Mouse (Mus musculus) ES-E14 (cell line): ENCODE measurements around the gene Plcg2. TPM values are rescaled to one million over a fixed set of nuclear protein-coding genes. Genes with fewer than 3 reads are reported as not detected.

Experiments used
- DNase-seq: peaks from one replicate; pipeline ENCODE4 v3.0.0-alpha.2; 2013; ENCODE audit warnings: low read depth, low spot score
- H3K27ac ChIP-seq: 2 replicates; pipeline ENCODE4 v1.5.1; 2012; ENCODE audit warnings: low read depth, mild to moderate bottlenecking, low read length, moderate library complexity, mixed read lengths; ENCODE audit not compliant: poor library complexity, insufficient read depth, severe bottlenecking
- H3K36me3 ChIP-seq: 2 replicates; pipeline ENCODE4 v1.6.1; 2012; ENCODE audit warnings: mild to moderate bottlenecking, low read length, moderate library complexity, mixed read lengths; ENCODE audit not compliant: control insufficient read depth, poor library complexity, insufficient read depth, severe bottlenecking
- H3K4me1 ChIP-seq, 2 experiments: fragments of 150-350 bp in 1 of 2; sonication (generic) in 1 of 2; 2 replicates each; pipeline ENCODE4 v1.6.1; 2012; ENCODE audit warnings: low read length in 2 of 2, mild to moderate bottlenecking in 1 of 2, mixed read lengths in 1 of 2; ENCODE audit not compliant: control insufficient read depth in 2 of 2, insufficient read depth in 2 of 2, poor library complexity in 1 of 2
- H3K4me3 ChIP-seq, 2 experiments: fragments of 150-350 bp in 1 of 2; sonication (generic) in 1 of 2; 2 replicates each; pipeline ENCODE4 v1.5.1; 2012; ENCODE audit warnings: low read length in 2 of 2, low read depth in 1 of 2, mild to moderate bottlenecking in 1 of 2, mixed read lengths in 1 of 2; ENCODE audit not compliant: insufficient read depth in 1 of 2, poor library complexity in 1 of 2, severe bottlenecking in 1 of 2
- H3K9ac ChIP-seq: 2 replicates; pipeline ENCODE4 v1.6.1; 2012; ENCODE audit warnings: low read depth, mild to moderate bottlenecking, low read length, mixed read lengths; ENCODE audit not compliant: poor library complexity, insufficient read depth, severe bottlenecking
- H3K9me3 ChIP-seq: fragments of 150-350 bp; sonication (generic); 2 replicates; pipeline ENCODE4 v1.6.1; 2012; ENCODE audit warnings: low read depth, mild to moderate bottlenecking, low read length; ENCODE audit not compliant: control insufficient read depth, insufficient read depth
- CHD2 ChIP-seq: IDR thresholded peaks from 2 replicates; pipeline ENCODE4 v1.6.1; 2014; ENCODE audit warnings: mild to moderate bottlenecking, low read depth, low read length, inconsistent platforms
- HCFC1 ChIP-seq: IDR thresholded peaks from 2 replicates; pipeline ENCODE4 v1.6.1; 2012; ENCODE audit warnings: low read length, inconsistent platforms, borderline replicate concordance; ENCODE audit not compliant: insufficient read depth
- MAFK ChIP-seq: IDR thresholded peaks from 2 replicates; pipeline ENCODE4 v1.6.1; 2014; ENCODE audit warnings: mild to moderate bottlenecking, low read depth, low read length, inconsistent platforms; ENCODE audit not compliant: insufficient read depth
- ZC3H11A ChIP-seq: IDR thresholded peaks from 2 replicates; pipeline ENCODE4 v1.6.1; 2012; ENCODE audit warnings: low read depth, mild to moderate bottlenecking, inconsistent platforms, low read length, borderline replicate concordance
- ZNF384 ChIP-seq: IDR thresholded peaks from 2 replicates; pipeline ENCODE4 v1.6.1; 2012; ENCODE audit warnings: low read depth, low read length, inconsistent platforms
- in situ Hi-C, 2 experiments: fragments of 600-800 bp; cut with MboI; formaldehyde crosslinking; loops; one replicate each; pipeline ENCODE4 v1.15.1; 2025; ENCODE audit warnings: low sequenced_read_pairs in 2 of 2, inconsistent platforms in 1 of 2; ENCODE audit not compliant: unreplicated experiment in 2 of 2
- total RNA-seq: library from RNA; depleted of rRNA; stranded (reverse); fragments of 300-350 nt; gene quantifications from 2 replicates; pipeline ENCODE4 v1.2.3, GENCODE M21; 2012

The Plcg2 gene
- total RNA-seq, 1 experiment = 32.4 TPM

DNA sequence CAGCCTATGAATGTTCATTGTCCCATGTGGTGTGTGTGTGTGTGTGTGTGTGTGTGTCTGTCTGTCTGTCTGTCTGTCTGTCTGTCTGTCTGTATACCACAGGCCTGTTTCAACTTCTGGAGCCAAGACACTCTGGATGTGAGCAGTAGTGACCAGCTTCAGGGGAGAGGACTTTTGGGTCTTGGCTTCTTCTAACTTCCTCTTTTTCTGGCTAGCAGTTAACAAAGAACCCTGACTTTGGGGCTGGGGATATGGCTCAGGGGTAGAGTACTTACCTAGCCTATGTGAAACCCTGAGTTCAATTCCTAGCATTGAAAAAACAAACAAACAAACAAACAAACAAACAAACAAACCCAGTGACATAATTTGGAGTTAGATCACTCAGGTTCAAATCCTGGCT is 44.9 kb downstream of the Plcg2 start:
- Histone ChIP-seq H3K36me3 (no peaks in the 10 kb centered on the region), H3K27ac (no peak overlapping the region), H3K9me3 (no peaks in the 10 kb centered on the region), H3K4me3 (no peak overlapping the region), H3K4me1 (peaks cover 0 to 3% of the 10 kb centered on the region in 2 experiments; a peak in 1 of 4 replicates), H3K9ac (no peak overlapping the region)
- in situ Hi-C loops = no loop called here
- TF ChIP-seq CHD2 = no peak
- DNase-seq = no peak

DNA sequence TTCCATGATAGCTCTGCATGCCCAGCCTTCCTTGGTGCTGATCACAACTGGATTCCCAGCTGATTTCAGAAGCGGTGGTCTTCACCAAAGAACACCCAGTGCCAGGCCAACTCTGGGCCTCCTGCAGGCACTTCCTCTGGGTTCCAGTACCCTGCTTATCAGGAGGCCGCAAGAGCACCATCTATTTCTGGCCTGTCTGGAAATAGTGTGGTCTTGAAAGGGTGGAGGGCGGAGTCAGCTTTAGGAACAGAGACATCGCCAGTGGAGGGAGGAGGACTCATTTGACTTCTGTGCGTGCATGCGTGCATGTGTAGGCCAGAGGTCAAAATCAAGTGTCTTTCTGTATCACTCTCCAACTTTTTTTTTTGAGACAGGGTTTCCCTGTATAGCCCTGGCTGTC is 45.7 kb downstream of the Plcg2 start:
- in situ Hi-C loops = no loop called here
- H3K4me1 ChIP-seq = peaks cover 0 to 3% of the 10 kb centered on the region in 2 experiments; a peak in 1 of 4 replicates
- no peak overlapping the region for H3K9ac ChIP-seq
- TF ChIP-seq ZNF384 (no peak), HCFC1 (no peak), ZC3H11A (no peak), MAFK (no peak), CHD2 (no peak)
- H3K27ac ChIP-seq = no peak overlapping the region
- DNase-seq = no peak
- H3K9me3 ChIP-seq = no peaks in the 10 kb centered on the region
- H3K4me3 ChIP-seq = no peak overlapping the region
- H3K36me3 ChIP-seq = no peaks in the 10 kb centered on the region

DNA sequence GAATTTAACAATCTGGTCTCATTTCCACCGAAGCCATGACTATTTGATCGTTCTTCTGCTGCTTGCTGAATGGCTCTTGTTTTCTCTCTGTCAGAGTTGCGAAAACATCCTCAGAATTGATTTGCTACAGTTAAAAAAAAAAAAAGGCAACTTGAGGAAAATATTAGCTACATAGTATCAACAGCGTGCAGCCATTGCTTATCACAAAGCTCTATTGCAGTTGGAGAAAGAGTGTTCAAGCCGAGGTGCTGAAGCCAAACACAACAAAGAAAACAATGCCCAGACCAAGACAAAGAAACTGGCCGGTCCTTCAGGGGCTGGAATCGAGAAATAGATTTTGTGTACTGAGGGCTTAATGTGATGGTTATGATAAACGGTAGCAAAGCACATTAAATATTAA is 47.0 kb downstream of the Plcg2 start:
- Histone ChIP-seq H3K9me3 (no peaks in the 10 kb centered on the region), H3K4me1 (peaks cover 0 to 3% of the 10 kb centered on the region in 2 experiments; a peak in 1 of 4 replicates), H3K36me3 (no peaks in the 10 kb centered on the region), H3K4me3 (no peak overlapping the region), H3K9ac (no peak overlapping the region), H3K27ac (no peak overlapping the region)
- in situ Hi-C loops = no loop called here
- no peak for DNase-seq
- no peak for TF ChIP-seq ZNF384
- no peak for TF ChIP-seq CHD2
- TF ChIP-seq HCFC1 = no peak
- no peak for TF ChIP-seq MAFK
- TF ChIP-seq ZC3H11A = no peak

GRCm38 (mm10) chr8:117546386-117546785 is 48.3 kb downstream of the Plcg2 start:
- H3K9me3 ChIP-seq = no peaks in the 10 kb centered on the region
- in situ Hi-C loops = no loop called here
- no peak for TF ChIP-seq ZNF384
- no peak for TF ChIP-seq HCFC1
- no peak for TF ChIP-seq MAFK
- TF ChIP-seq ZC3H11A = no peak
- no peak for TF ChIP-seq CHD2
- H3K36me3 ChIP-seq = no peaks in the 10 kb centered on the region
- H3K4me3 ChIP-seq = no peak overlapping the region
- H3K4me1 ChIP-seq = peaks cover 0 to 3% of the 10 kb centered on the region in 2 experiments; a peak in 1 of 4 replicates
- H3K27ac ChIP-seq = no peak overlapping the region
- no peak for DNase-seq
- no peak overlapping the region for H3K9ac ChIP-seq

DNA sequence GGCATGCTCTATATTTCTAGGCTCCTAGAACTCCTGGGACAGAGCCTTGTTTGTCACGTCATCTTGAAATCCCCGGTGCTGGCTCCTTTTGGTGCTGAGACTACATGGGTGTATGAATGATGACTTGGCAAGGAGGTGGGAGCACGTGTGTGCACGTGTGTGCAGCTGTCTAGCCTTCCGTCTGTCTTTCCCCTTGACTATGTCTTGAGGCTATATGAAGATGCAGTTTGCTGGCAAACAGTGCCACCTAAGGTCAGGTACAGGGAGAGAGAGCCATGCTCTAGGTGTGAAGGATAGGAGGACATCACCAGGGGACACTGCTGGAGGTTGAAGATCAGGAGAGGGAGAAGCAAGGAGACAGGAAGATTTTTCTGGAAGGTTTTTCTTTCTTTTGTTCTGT is 49.9 kb downstream of the Plcg2 start:
- Histone ChIP-seq H3K9ac (no peak overlapping the region), H3K27ac (no peak overlapping the region), H3K9me3 (no peaks in the 10 kb centered on the region), H3K36me3 (no peaks in the 10 kb centered on the region), H3K4me1 (peaks cover 0 to 3% of the 10 kb centered on the region in 2 experiments; a peak in 1 of 4 replicates), H3K4me3 (no peak overlapping the region)
- TF ChIP-seq CHD2 (no peak), ZNF384 (no peak), ZC3H11A (no peak), MAFK (no peak), HCFC1 (no peak)
- DNase-seq = no peak
- in situ Hi-C loops = no loop called here
